Mouse (Mus musculus) lung, adult 2 months (tissue): ENCODE measurements at regions not wholly inside any gene's neighbourhood (a gene's known extent, or its start where the extent isn't known, plus 50 kb on each side); places are given as distances from the start of the nearest gene placed in this dataset.

Experiments used
- CTCF ChIP-seq: fragments of 200-500 bp; IDR thresholded peaks from 2 replicates; pipeline ENCODE4 v1.5.1; 2011; ENCODE audit warnings: mild to moderate bottlenecking, low read length, control low read depth; ENCODE audit not compliant: insufficient read depth
- POLR2A ChIP-seq: fragments of 200-500 bp; IDR thresholded peaks from 2 replicates; pipeline ENCODE4 v1.6.1; 2011; ENCODE audit warnings: low read depth, mild to moderate bottlenecking, control low read depth, low read length, borderline replicate concordance; ENCODE audit errors: extremely low read depth

DNA sequence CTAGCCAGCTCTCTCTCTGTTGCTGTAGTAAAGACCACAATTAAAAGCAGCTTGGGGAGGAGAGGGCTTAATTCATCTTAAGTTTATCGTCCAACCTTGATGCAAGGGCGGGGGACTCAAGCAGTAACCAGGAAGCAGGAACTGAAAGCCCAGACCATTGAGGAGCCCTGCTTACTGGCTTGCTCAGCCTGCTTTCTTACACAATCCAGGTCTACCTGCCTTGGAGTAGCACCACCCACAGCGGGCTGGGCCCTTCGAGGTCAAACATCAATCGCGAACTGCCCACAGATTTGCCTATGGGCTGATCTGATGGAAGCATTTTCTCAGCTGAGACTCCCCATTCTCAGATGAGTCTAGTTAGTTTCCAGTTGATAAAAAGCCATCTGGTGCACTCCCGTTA, 165.3 kb downstream of the B3glct start:
- TF ChIP-seq CTCF (no peak), POLR2A (no peak)
